Mouse (Mus musculus) heart, postnatal 0 days (tissue): ENCODE measurements around the gene Ostf1.

Source experiments
- CTCF ChIP-seq: IDR thresholded peaks from 2 replicates; pipeline ENCODE4 v1.5.1; 2016; ENCODE audit warnings: antibody characterized with exemption, control low read depth, low read depth
- EP300 ChIP-seq: IDR thresholded peaks from 2 replicates; pipeline ENCODE4 v1.6.1; 2016; ENCODE audit warnings: antibody characterized with exemption, low read depth

GRCm38 (mm10) chr19:18568828-18569430 lies 62.7 kb downstream of the Ostf1 start:
- TF ChIP-seq EP300 (no peak), CTCF (no peak)
